Mouse (Mus musculus) heart, embryonic 11.5 days (tissue): ENCODE results near the gene Zic5. TPM values are rescaled to one million over a fixed set of nuclear protein-coding genes. Genes with fewer than 3 reads are reported as not detected.
A peak's percentile ranks its signal among the peaks of the same experiment; 100 is the strongest.

Experiments used
- ATAC-seq: fragments of 200-750 bp; cut with Nextera tagmentation; replicated peaks from 2 replicates; pipeline ENCODE4 v1.8.0; 2017; ENCODE audit warnings: moderate library complexity; ENCODE audit not compliant: insufficient number of reproducible peaks, low FRiP score, low TSS enrichment
- H3K27ac ChIP-seq: fragments of 300-500 bp; sonication (generic); 2 replicates; pipeline ENCODE4 v1.5.1; 2014; ENCODE audit warnings: mild to moderate bottlenecking, low read depth, low read length
- H3K27me3 ChIP-seq: fragments of 300-500 bp; sonication (generic); 2 replicates; pipeline ENCODE4 v1.6.1; 2014; ENCODE audit warnings: mild to moderate bottlenecking, low read length, mixed read lengths; ENCODE audit not compliant: control insufficient read depth, insufficient read depth
- H3K36me3 ChIP-seq: fragments of 300-500 bp; sonication (generic); 2 replicates; pipeline ENCODE4 v1.6.1; 2014; ENCODE audit warnings: mild to moderate bottlenecking, low read length, moderate library complexity, mixed read lengths; ENCODE audit not compliant: control insufficient read depth, insufficient read depth
- H3K4me1 ChIP-seq: fragments of 300-500 bp; sonication (generic); 2 replicates; pipeline ENCODE4 v1.6.1; 2014; ENCODE audit warnings: low read length; ENCODE audit not compliant: control insufficient read depth, insufficient read depth
- H3K4me2 ChIP-seq: fragments of 300-500 bp; sonication (generic); 2 replicates; pipeline ENCODE4 v1.6.1; 2014; ENCODE audit warnings: mild to moderate bottlenecking, moderate library complexity
- H3K4me3 ChIP-seq: fragments of 300-500 bp; sonication (generic); 2 replicates; pipeline ENCODE4 v1.5.1; 2014; ENCODE audit warnings: low read depth, low read length
- H3K9ac ChIP-seq: fragments of 300-500 bp; sonication (generic); 2 replicates; pipeline ENCODE4 v1.6.1; 2014; ENCODE audit warnings: mild to moderate bottlenecking, low read depth, low read length, moderate library complexity
- H3K9me3 ChIP-seq: fragments of 300-500 bp; sonication (generic); replicated peaks from 2 replicates; pipeline ENCODE4 v1.6.1; 2016; ENCODE audit warnings: low read length; ENCODE audit not compliant: control insufficient read depth
- WGBS: fragments of 180-500 bp; shearing (Covaris S2); extraction: QIAGEN DNeasy Blood & Tissue Kit; methylation state at CpG from one replicate; pipeline ENCODE4 v1.1.7; 2014; ENCODE audit not compliant: insufficient replicate concordance; 5-methylcytosine and 5-hydroxymethylcytosine counted together
- polyA plus RNA-seq: library from polyadenylated mRNA; unstranded; fragments of >200 nt; fragmentation: Nextera tagmentation; extraction: Ambion mirVana; gene quantifications from 2 replicates; pipeline ENCODE4 v1.2.1, GENCODE M21; 2014

Gene Zic5
- polyA plus RNA-seq = 0.16 TPM in 1 of 2 replicates, not detected in the other

- Histone ChIP-seq H3K9ac (no peak within 1 kb of the TSS), H3K27me3 (peaks cover 89% of the 10 kb centered on the region), H3K4me2 (peak within 1 kb of the TSS; percentile 96), H3K36me3 (no peaks in the 10 kb centered on the region), H3K9me3 (no peaks in the 10 kb centered on the region), H3K27ac (no peak within 1 kb of the TSS), H3K4me1 (peaks cover 16% of the 10 kb centered on the region; the same call in 1 of the 2 replicates), H3K4me3 (peak within 1 kb of the TSS; percentile 57)
- ATAC-seq = peak; percentile 56
- under 1% methylated on average over 40 of the region's 62 CpGs for WGBS
Observed at GRCm38 (mm10) chr14:122464763-122465741, at the start of gene Zic5. Gene Zic5 (minus strand): TSS chr14:122465677.

GRCm38 (mm10) chr14:122513511-122514036, 48.1 kb upstream of the Zic5 start:
- Histone ChIP-seq H3K9ac (no peak overlapping the region), H3K27ac (no peak overlapping the region), H3K27me3 (no peaks in the 10 kb centered on the region), H3K4me3 (no peak overlapping the region), H3K4me2 (no peak overlapping the region), H3K9me3 (no peaks in the 10 kb centered on the region), H3K36me3 (no peaks in the 10 kb centered on the region), H3K4me1 (no peaks in the 10 kb centered on the region)
- ATAC-seq = no peak
- WGBS = 57% methylated on average over 1 of the region's 1 CpGs

- H3K9me3 ChIP-seq = no peaks in the 10 kb centered on the region
- no peaks in the 10 kb centered on the region for H3K36me3 ChIP-seq
- H3K27ac ChIP-seq = no peak overlapping the region
- H3K4me3 ChIP-seq = no peak overlapping the region
- no peak overlapping the region for H3K4me2 ChIP-seq
- WGBS = 70% methylated on average over 3 of the region's 3 CpGs
- no peaks in the 10 kb centered on the region for H3K27me3 ChIP-seq
- H3K9ac ChIP-seq = no peak overlapping the region
- no peak for ATAC-seq
- H3K4me1 ChIP-seq = no peaks in the 10 kb centered on the region
Observed at GRCm38 (mm10) chr14:122511519-122511918, 46.0 kb upstream of the Zic5 start.

GRCm38 (mm10) chr14:122509058-122509457, 43.6 kb upstream of the Zic5 start:
- Histone ChIP-seq H3K4me1 (no peaks in the 10 kb centered on the region), H3K27me3 (no peaks in the 10 kb centered on the region), H3K9me3 (no peaks in the 10 kb centered on the region), H3K27ac (no peak overlapping the region), H3K4me3 (no peak overlapping the region), H3K4me2 (no peak overlapping the region), H3K36me3 (no peaks in the 10 kb centered on the region), H3K9ac (no peak overlapping the region)
- WGBS = 30% methylated on average over 2 of the region's 2 CpGs
- ATAC-seq = no peak

GRCm38 (mm10) chr14:122492015-122492414, 26.5 kb upstream of the Zic5 start:
- Histone ChIP-seq H3K4me3 (no peak overlapping the region), H3K4me1 (peaks cover 4% of the 10 kb centered on the region; the same call in 1 of the 2 replicates), H3K36me3 (no peaks in the 10 kb centered on the region), H3K9me3 (peaks cover 2% of the 10 kb centered on the region; the same call in 1 of the 2 replicates), H3K27me3 (peaks cover 32% of the 10 kb centered on the region), H3K27ac (no peak overlapping the region), H3K9ac (no peak overlapping the region), H3K4me2 (no peak overlapping the region)
- WGBS = 56% methylated on average over 1 of the region's 1 CpGs
- ATAC-seq = no peak

- Histone ChIP-seq H3K9me3 (peaks cover 2% of the 10 kb centered on the region; the same call in 1 of the 2 replicates), H3K4me3 (no peak overlapping the region), H3K27me3 (peaks cover 34% of the 10 kb centered on the region), H3K9ac (no peak overlapping the region), H3K4me2 (no peak overlapping the region), H3K36me3 (no peaks in the 10 kb centered on the region), H3K4me1 (peaks cover 4% of the 10 kb centered on the region; the same call in 1 of the 2 replicates), H3K27ac (no peak overlapping the region)
- ATAC-seq = no peak
- WGBS = 68% methylated on average over 6 of the region's 6 CpGs
Observed at GRCm38 (mm10) chr14:122491521-122491920, 26.0 kb upstream of the Zic5 start.

- H3K4me2 ChIP-seq = peak within 1 kb of the TSS; percentile 61
- peaks cover 2% of the 10 kb centered on the region; the same call in 1 of the 2 replicates for H3K9me3 ChIP-seq
- H3K36me3 ChIP-seq = no peaks in the 10 kb centered on the region
- under 1% methylated on average over 51 of the region's 51 CpGs for whole genome bisulfite sequencing
- peaks cover 4% of the 10 kb centered on the region; the same call in 1 of the 2 replicates for H3K4me1 ChIP-seq
- no peak for ATAC-seq
- H3K4me3 ChIP-seq = peak within 1 kb of the TSS; percentile 37
- peaks cover 42% of the 10 kb centered on the region for H3K27me3 ChIP-seq
- H3K9ac ChIP-seq = no peak within 1 kb of the TSS
- no peak within 1 kb of the TSS for H3K27ac ChIP-seq
Observed at GRCm38 (mm10) chr14:122490441-122491328, 25.2 kb upstream of the Zic5 start, which contains the start of gene Gm10837. Gene Gm10837 (plus strand): TSS chr14:122490586.
